Mouse (Mus musculus): ENCODE results near the gene Tecpr2. TPM values are rescaled to one million over a fixed set of nuclear protein-coding genes. Genes with fewer than 3 reads are reported as not detected.

Gene Tecpr2
- total and polyA plus RNA-seq, 3 experiments: 2.8 to 7.5 (median 3.1) TPM

GRCm38 (mm10) chr12:110845131-110845880 lies 43.8 kb upstream of the Tecpr2 start (continued):
- TF ChIP-seq MAFK (IDR thresholded peaks at IDR 0.05; ENCODE audit: insufficient replicate concordance, low read length): peak; percentile 94
- TF ChIP-seq CTCF (conservative IDR thresholded peaks at IDR 0.05 in 1 of 2, IDR thresholded peaks at IDR 0.05 in 1 of 2; ENCODE audit: low read depth in 2 of 2, low read length in 2 of 2): no peak
- TF ChIP-seq MEF2A (IDR thresholded peaks at IDR 0.05; ENCODE audit: borderline replicate concordance, low read depth, low read length): 0 out of 2 replicates have a peak, but pooled peaks have one; percentile 15
- TF ChIP-seq UBTF (IDR thresholded peaks at IDR 0.05; ENCODE audit: low read depth, low read length): no peak

GRCm38 (mm10) chr12:110846191-110846765 lies 42.8 kb upstream of the Tecpr2 start:
- dilution Hi-C loops (cut with MboI; ENCODE audit: extremely low pct_ligation_motif_present, extremely low pct_unique_long_range_greater_than_20kb, low sequenced_read_pairs): no loop called here
- no peaks in the 10 kb centered on the region for H3K27me3 ChIP-seq (replicated peaks)
- DNase-seq (ENCODE audit: extremely low read depth): no peak
- H3K4me2 ChIP-seq (ENCODE audit: insufficient read depth, low read depth, poor library complexity, severe bottlenecking): peak overlapping the region; percentile 73; the same call in 1 of the 2 replicates
- no peaks in the 10 kb centered on the region for H3K36me3 ChIP-seq (replicated peaks in 1 of 2; ENCODE audit: control insufficient read depth in 1 of 2, insufficient read depth in 1 of 2, low read length in 1 of 2)
- H3K79me2 ChIP-seq (replicated peaks; ENCODE audit: control insufficient read depth, extremely low read depth, insufficient read depth, poor library complexity, severe bottlenecking): 0 out of 2 replicates have a peak, but pooled peaks cover 4% of the 10 kb centered on the region
- H3K9ac ChIP-seq (ENCODE audit: insufficient read depth, low read depth): no peak overlapping the region
- in situ Hi-C loops (cut with MboI; ENCODE audit: low pct_ligation_motif_present, low pct_unique_long_range_greater_than_20kb, low sequenced_read_pairs): loop anchor here (10.0 kb wide), 1 partner anchor 111 kb away; the partner anchor contains the start of gene Wdr20
- H3K27ac ChIP-seq (ENCODE audit: insufficient read depth, low read depth): no peak overlapping the region
- no peak overlapping the region for H3K4me3 ChIP-seq (replicated peaks in 1 of 3; ENCODE audit: low read depth in 2 of 3, low read length in 2 of 3, poor library complexity in 1 of 3)
- H3K4me1 ChIP-seq (ENCODE audit: control insufficient read depth in 1 of 2, insufficient read depth in 2 of 2): peaks cover 5 to 29% of the 10 kb centered on the region in 2 experiments
- TF ChIP-seq SIN3A (IDR thresholded peaks at IDR 0.05; ENCODE audit: low read length) (no peak), USF1 (IDR thresholded peaks at IDR 0.05; ENCODE audit: low read depth, low read length) (no peak), ZKSCAN1 (IDR thresholded peaks at IDR 0.05; ENCODE audit: borderline replicate concordance, low read depth, low read length) (no peak), ETS1 (conservative IDR thresholded peaks at IDR 0.05; ENCODE audit: low read depth, low read length) (no peak), UBTF (IDR thresholded peaks at IDR 0.05; ENCODE audit: low read depth, low read length) (no peak), NRF1 (IDR thresholded peaks at IDR 0.05; ENCODE audit: low read depth, low read length) (no peak), CTCF (conservative IDR thresholded peaks at IDR 0.05 in 1 of 2, IDR thresholded peaks at IDR 0.05 in 1 of 2; ENCODE audit: low read depth in 2 of 2, low read length in 2 of 2) (no peak), CHD2 (IDR thresholded peaks at IDR 0.05; ENCODE audit: low read length) (no peak), JUND (conservative IDR thresholded peaks at IDR 0.05; ENCODE audit: low read depth, low read length) (no peak), ELF1 (IDR thresholded peaks at IDR 0.05; ENCODE audit: low read depth, low read length) (no peak), ZC3H11A (IDR thresholded peaks at IDR 0.05; ENCODE audit: low read depth, low read length) (no peak), MAFK (IDR thresholded peaks at IDR 0.05; ENCODE audit: insufficient replicate concordance, low read length) (no peak), TBP (conservative IDR thresholded peaks at IDR 0.05; ENCODE audit: low read depth, low read length) (no peak), ZNF384 (IDR thresholded peaks at IDR 0.05; ENCODE audit: low read depth, low read length) (no peak), MYC (IDR thresholded peaks at IDR 0.05; ENCODE audit: low read depth, low read length) (no peak), TCF12 (IDR thresholded peaks at IDR 0.05; ENCODE audit: low read depth, low read length) (no peak), E2F4 (IDR thresholded peaks at IDR 0.05; ENCODE audit: insufficient replicate concordance, low read depth, low read length) (no peak), MAZ (IDR thresholded peaks at IDR 0.05; ENCODE audit: low read depth, low read length) (no peak)
- H3K9me3 ChIP-seq (replicated peaks; ENCODE audit: low read length): no peaks in the 10 kb centered on the region

All from CH12.LX (cell line).